Mouse (Mus musculus) naive thymus-derived CD4-positive, alpha-beta T cell, adult 2 months (primary cell): ENCODE data around the gene Tmem223.

Source experiments
- DNase-seq: peaks from one replicate; pipeline ENCODE4 v3.0.0-alpha.2; 2011; ENCODE audit warnings: low read depth

Tmem223 gene

DNA sequence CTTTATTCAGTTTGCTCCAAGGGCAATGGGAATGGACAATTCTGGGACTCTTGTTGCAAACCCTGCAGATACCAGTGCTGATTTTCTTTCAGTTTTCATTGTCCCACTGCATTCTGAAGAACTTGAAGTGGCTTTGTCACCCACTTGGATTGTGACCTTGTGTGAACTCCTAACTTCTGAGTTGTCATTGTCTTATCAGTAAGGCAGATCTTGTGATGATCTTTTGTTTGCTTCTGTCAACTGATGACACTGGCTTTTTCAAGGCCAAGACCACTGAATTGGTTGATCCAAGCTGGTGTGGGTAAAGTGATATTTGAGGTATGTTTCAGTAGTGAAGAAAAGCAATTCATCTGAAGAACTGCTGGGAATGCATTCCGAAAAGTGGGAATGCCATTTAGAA lies 25.4 kb upstream of the Tmem223 start:
- no peak for DNase-seq

- no peak for DNase-seq
Observed at GRCm38 (mm10) chr19:8747368-8747767, 23.4 kb upstream of the Tmem223 start.

DNA sequence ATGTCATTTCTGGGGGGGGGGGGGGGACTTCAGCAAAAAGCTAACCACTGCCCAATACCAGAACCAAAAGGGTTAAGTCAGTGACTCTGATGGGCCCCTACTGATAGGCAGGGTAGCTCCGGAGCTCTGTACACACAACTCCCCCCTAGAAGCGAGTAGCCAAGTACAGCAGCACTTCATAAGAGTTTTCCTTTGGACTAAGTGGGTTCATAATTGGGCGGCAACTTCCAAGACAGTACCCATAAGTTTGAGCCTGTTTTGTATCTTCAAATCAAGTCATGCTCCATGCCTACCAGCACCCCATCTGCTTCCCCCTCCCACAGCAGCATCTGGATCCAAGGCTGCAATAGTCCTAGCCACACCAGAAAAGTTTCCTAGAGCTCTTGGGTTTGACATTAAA lies 15.1 kb upstream of the Tmem223 start:
- no peak for DNase-seq

GRCm38 (mm10) chr19:8756635-8757387 lies 14.0 kb upstream of the Tmem223 start, which contains the start of gene Nxf1:
Nxf1 (plus strand) TSS chr19:8757073.
- DNase-seq, result peak; percentile 95

- peak; percentile 76 for DNase-seq
Observed at GRCm38 (mm10) chr19:8757471-8757998, 13.3 kb upstream of the Tmem223 start.

- no peak for DNase-seq
Observed at GRCm38 (mm10) chr19:8758899-8759298, 11.9 kb upstream of the Tmem223 start.

- no peak for DNase-seq
Observed at GRCm38 (mm10) chr19:8760757-8761156, 10.0 kb upstream of the Tmem223 start.

DNA sequence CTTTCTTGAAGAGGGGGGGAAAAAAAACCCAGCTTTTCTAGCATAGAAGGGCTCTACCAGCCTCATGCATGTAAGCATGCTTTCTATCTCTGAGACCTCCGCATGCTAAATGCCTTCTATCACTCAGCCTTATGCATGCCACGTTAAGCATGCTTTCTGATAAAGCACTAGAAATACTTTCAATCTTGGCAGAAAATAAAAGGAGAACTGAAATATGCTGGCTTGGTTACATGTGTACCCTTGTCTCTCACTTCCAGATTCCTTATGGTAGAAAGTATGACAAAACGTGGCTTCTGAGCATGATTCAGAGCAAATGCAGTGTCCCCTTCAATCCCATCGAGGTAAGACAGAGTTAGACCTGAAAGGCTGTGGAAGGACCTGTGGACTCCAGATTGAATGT lies 7.5 kb upstream of the Tmem223 start:
- no peak for DNase-seq

DNA sequence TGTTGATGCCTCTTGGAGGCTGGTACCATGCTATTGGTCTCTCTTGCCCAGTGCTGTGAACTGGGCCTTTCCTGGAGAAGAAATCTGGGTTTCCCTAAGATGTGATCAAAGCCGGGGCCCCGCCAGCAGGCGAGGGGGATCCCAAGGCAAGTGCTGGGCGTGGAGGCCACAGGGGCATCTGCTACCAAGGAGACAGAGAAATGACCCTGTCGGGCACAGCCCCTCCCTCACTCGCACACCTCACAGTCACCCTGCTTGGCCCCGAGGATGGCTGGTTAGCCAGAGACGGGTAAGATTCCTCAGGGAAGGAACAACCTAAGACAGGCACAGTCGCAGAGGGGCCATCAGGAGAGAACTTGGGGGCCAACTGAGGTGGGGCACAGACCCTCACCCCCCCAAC lies 5.2 kb upstream of the Tmem223 start:
- no peak for DNase-seq

DNA sequence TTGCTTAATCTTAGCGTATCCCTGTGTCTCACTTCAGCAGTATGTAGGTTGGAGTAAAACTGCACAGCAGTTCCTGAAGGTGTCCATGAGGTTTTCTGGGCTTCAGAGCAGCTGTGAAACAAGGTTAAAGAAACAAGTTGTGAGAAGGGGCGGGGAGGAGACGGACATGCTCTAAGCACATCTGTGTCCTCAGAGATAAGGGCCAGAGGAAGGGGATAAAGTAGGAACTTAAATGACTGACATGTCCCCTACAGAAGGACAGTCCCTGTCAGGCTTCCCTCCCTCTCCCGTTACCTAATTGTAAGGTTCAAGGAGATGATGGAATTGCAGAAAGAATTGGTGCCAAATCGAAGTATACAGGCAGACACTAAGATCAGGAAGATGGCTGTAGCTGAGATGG lies 2.2 kb downstream of the Tmem223 start:
- no peak for DNase-seq

GRCm38 (mm10) chr19:8773409-8773808 lies 2.6 kb downstream of the Tmem223 start:
- no peak for DNase-seq

GRCm38 (mm10) chr19:8774086-8774835 lies 3.5 kb downstream of the Tmem223 start, which contains the start of gene Tmem179b:
Tmem179b (minus strand) TSS chr19:8774467.
- DNase-seq, result peak; percentile 98

DNA sequence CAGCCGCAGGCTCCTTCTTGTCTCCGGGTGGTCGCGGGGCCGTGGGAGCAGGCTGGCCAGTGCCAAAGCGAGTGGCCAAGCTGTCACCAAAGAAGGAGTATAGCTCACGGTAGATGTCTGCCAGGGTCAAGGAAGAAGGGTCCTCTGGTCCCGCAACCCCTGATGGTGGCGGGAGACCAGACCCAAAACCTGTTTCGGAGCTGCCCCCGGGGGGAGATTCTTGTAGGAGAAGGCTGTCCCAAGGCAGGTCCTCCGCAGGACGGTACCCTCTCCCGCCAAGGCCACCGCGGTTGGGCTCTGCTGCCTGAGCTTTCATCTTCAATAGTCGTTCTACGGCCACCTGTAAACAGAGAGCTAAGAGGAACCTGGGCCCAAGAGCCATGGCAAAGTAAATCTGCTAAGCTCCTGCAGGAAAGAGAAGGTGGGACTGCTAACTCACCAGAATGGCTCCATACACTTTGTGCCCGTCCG lies 4.2 kb downstream of the Tmem223 start:
- DNase-seq, result no peak

DNA sequence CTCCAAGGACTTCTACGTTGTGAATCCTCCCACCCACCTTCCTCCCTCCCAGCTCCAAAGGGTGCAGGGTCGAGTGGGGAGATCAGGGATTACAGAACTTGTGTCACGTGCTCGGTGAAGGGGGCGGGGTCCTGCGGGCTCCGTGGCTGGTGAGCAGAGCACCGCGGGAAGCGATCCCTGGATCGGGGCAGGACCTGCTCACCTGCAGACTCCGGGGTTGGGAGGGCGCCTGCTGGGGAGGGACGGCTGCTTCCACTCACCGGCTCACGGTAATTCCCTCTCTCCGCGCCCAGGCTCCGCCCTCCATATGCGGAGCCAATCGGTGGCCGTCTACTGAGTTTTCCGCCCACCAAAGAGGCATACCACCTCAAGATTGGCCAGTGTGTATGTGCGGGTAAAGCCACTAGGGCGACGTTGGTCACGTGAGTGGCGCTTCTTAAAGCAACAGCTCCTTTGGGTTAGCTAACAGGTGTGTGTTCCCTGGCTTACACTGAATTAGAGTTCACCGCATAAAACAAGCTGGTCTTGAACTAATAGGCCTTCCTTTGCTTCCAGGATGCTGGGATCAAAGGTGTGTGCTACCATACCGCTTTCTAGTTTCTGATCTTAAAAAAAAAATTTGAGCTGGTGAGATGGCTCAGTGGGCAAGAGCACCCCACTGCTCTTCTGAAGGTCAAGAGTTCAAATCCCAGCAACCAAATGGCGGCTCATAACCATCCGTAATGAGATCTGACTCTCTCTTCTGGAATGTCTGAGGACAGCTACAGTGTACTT lies 15.4 kb downstream of the Tmem223 start, which contains the start of gene Taf6l:
Taf6l (minus strand) TSS at position 410 of the 774 bp plus-strand sequence.
- DNase-seq, result peak; percentile 96

DNA sequence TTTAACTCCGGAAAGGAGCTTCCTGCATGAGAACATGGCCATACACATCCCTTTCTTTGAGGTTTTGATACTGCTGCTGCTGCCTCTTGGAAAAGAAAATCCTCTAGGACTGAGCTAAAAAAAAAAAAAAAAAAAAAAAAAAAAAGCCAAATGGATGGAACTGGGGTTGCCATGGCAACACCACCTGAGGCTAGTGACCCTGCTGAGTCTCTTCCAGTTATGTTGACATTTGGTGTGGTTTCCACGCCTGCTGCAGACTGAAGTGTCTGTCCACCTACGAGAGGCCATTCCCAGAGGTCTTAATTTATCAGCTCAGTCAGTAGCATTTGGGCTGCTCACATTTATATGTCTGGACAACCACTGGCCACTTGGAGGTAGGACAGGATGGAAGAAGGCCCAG lies 17.7 kb downstream of the Tmem223 start:
- DNase-seq, result no peak

GRCm38 (mm10) chr19:8789171-8789570 lies 18.4 kb downstream of the Tmem223 start:
- DNase-seq, result no peak

- no peak for DNase-seq
Observed at GRCm38 (mm10) chr19:8790171-8790570, 19.4 kb downstream of the Tmem223 start.

DNA sequence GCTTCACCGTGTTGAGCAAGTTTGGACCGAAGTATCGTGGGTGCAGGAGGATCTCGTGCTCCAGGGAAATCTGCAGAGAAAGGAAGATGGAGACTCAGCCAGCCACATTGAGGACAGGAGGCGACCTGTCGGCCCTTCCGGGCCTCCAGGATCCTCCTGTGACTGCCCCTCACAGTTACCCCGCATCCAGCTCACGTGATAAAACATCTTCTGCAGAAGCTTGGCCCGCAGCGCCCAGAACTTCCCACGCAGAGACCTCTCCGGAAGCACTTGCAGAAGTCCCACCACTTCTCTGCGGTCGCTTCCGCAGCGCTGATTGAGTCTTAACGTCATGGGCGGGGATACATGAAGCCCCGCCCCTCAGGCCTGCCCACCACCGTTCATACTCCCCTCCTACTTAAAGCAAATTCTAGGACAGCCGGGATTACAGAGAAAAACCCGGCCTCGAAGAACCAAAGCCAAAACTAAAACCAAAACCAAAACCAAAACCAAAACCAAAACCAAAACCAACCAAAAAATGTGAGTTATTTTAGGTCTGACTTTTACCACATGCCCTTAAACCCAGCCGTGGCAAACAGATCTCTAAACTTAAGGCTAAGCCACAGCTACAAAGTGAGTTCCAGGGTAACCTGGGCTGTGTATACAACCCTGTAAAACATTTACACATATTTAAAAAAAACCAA lies 27.6 kb downstream of the Tmem223 start, which contains the start of gene Polr2g:
Polr2g (minus strand) TSS at position 314 of the 683 bp plus-strand sequence.
- DNase-seq, result peak; percentile 92

- peak; percentile 40 for DNase-seq
Observed at GRCm38 (mm10) chr19:8798947-8799315, 28.1 kb downstream of the Tmem223 start.

GRCm38 (mm10) chr19:8802130-8802821 lies 31.5 kb downstream of the Tmem223 start, which contains the start of gene Zbtb3:
Zbtb3 (plus strand) TSS chr19:8802555.
- DNase-seq, result peak; percentile 95
